Mouse (Mus musculus): ENCODE data around the gene Armc8. TPM values are rescaled to one million over a fixed set of nuclear protein-coding genes. Genes with fewer than 3 reads are reported as not detected.

Gene Armc8
- polyA plus RNA-seq, 1 experiment from 2014 or later: 11.9 TPM

GRCm38 (mm10) chr9:99431346-99431745 lies 137.4 kb downstream of the Armc8 start:
- DNase-seq (no peak), ATAC-seq (ENCODE audit: low read depth) (no peak)
- Histone ChIP-seq H3K36me3 (no peaks in the 10 kb centered on the region), H3K9ac (no peak overlapping the region), H3K4me1 (replicated peaks) (peaks cover 32% of the 10 kb centered on the region), H3K9me3 (replicated peaks) (no peaks in the 10 kb centered on the region), H3K4me2 (no peak overlapping the region), H3K27ac (no peak overlapping the region), H3K27me3 (peaks cover 29% of the 10 kb centered on the region), H3K4me3 (replicated peaks) (no peak overlapping the region)
- WGBS (ENCODE audit: insufficient replicate concordance): 78% methylated on average over 8 of the region's 8 CpGs

DNA sequence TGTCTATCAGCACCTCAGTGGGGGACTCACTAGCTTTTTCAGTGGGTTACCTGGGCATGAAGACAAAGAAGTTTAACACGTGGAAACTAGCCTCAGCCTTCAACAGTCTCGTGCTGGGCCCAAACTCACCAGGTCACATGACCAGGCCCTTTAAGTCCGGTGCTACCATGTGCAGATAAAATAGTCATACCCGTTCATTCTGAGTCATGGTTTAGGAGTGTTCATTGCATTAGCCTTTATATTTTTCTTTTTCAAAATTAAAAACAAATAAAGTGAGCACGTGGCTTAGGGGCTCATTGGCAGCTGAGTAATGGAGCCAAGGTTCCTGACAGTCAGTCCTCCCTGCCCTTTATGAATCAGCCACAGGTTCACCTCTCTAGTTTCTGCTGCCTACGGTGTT lies 137.9 kb downstream of the Armc8 start:
- Histone ChIP-seq H3K27ac (no peak overlapping the region), H3K9me3 (replicated peaks) (no peaks in the 10 kb centered on the region), H3K4me3 (replicated peaks) (no peak overlapping the region), H3K27me3 (peaks cover 23% of the 10 kb centered on the region), H3K4me1 (replicated peaks) (peaks cover 27% of the 10 kb centered on the region), H3K9ac (no peak overlapping the region), H3K4me2 (no peak overlapping the region), H3K36me3 (no peaks in the 10 kb centered on the region)
- 54% methylated on average over 6 of the region's 6 CpGs for WGBS (ENCODE audit: insufficient replicate concordance)
- ATAC-seq (ENCODE audit: low read depth) (no peak), DNase-seq (no peak)

- ATAC-seq (ENCODE audit: low read depth) (no peak), DNase-seq (no peak)
- Histone ChIP-seq H3K4me3 (replicated peaks) (no peak overlapping the region), H3K4me1 (replicated peaks) (peaks cover 28% of the 10 kb centered on the region), H3K9ac (no peak overlapping the region), H3K36me3 (no peaks in the 10 kb centered on the region), H3K9me3 (replicated peaks) (no peaks in the 10 kb centered on the region), H3K27ac (no peak overlapping the region), H3K4me2 (no peak overlapping the region), H3K27me3 (peaks cover 14% of the 10 kb centered on the region)
- 63% methylated on average over 3 of the region's 3 CpGs for WGBS (ENCODE audit: insufficient replicate concordance)
Observed at GRCm38 (mm10) chr9:99429845-99430244, 138.9 kb downstream of the Armc8 start.

GRCm38 (mm10) chr9:99428601-99429331 lies 139.9 kb downstream of the Armc8 start:
- DNase-seq (no peak), ATAC-seq (ENCODE audit: low read depth) (no peak)
- H3K27ac ChIP-seq: no peak overlapping the region
- H3K27me3 ChIP-seq: peaks cover 3% of the 10 kb centered on the region; the same call in 1 of the 2 replicates
- WGBS (ENCODE audit: insufficient replicate concordance): 68% methylated on average over 11 of the region's 11 CpGs
- no peak overlapping the region for H3K4me3 ChIP-seq (replicated peaks)
- H3K9me3 ChIP-seq (replicated peaks): no peaks in the 10 kb centered on the region
- peaks cover 33% of the 10 kb centered on the region for H3K4me1 ChIP-seq (replicated peaks)
- no peak overlapping the region for H3K9ac ChIP-seq
- H3K36me3 ChIP-seq: no peaks in the 10 kb centered on the region
- no peak overlapping the region for H3K4me2 ChIP-seq

Other genes with a start within 250 kb of the Armc8 start
- gene Esyt3, start 210.3 kb downstream of the Armc8 start, polyA plus RNA-seq (2015; fragmentation: Nextera tagmentation; extraction: Ambion mirVana): 0.03 and 0.14 TPM in 2 replicates
- 3.2 and 5.5 TPM in 2 replicates for gene Mras, start 131.5 kb downstream of the Armc8 start, polyA plus RNA-seq (2015; fragmentation: Nextera tagmentation; extraction: Ambion mirVana)
- not detected in 2 replicates for gene Nme9, start 117.4 kb downstream of the Armc8 start, polyA plus RNA-seq (2015; fragmentation: Nextera tagmentation; extraction: Ambion mirVana)
- gene Dbr1, start 6.9 kb upstream of the Armc8 start, polyA plus RNA-seq (2015; fragmentation: Nextera tagmentation; extraction: Ambion mirVana): 24.6 and 28.8 TPM in 2 replicates
- gene A4gnt, start 43.6 kb upstream of the Armc8 start, polyA plus RNA-seq (2015; fragmentation: Nextera tagmentation; extraction: Ambion mirVana): not detected in 2 replicates
- gene Dzip1l, start 60.6 kb upstream of the Armc8 start, polyA plus RNA-seq (2015; fragmentation: Nextera tagmentation; extraction: Ambion mirVana): 1.6 TPM in 2 replicates
- 0.20 TPM in 1 of 2 replicates, not detected in the other for gene Cldn18, start 148.4 kb upstream of the Armc8 start, polyA plus RNA-seq (2015; fragmentation: Nextera tagmentation; extraction: Ambion mirVana)